Mouse (Mus musculus): ENCODE results near the gene Krt81. TPM values are rescaled to one million over a fixed set of nuclear protein-coding genes. Genes with fewer than 3 reads are reported as not detected.

Gene Krt81
- polyA plus RNA-seq, 1 experiment from 2014 or later, result not detected

GRCm38 (mm10) chr15:101436611-101437010 lies 26.9 kb downstream of the Krt81 start:
- whole genome bisulfite sequencing, result 91% methylated on average over 5 of the region's 7 CpGs

GRCm38 (mm10) chr15:101424914-101425313 lies 38.6 kb downstream of the Krt81 start:
- no peaks in the 10 kb centered on the region for H3K9me3 ChIP-seq (ENCODE audit: control insufficient read depth, low read length)
- no peak overlapping the region for H3K4me2 ChIP-seq (replicated peaks)
- H3K4me3 ChIP-seq (replicated peaks; ENCODE audit: low read length), result no peak overlapping the region
- DNase-seq (ENCODE audit: low spot score) (no peak), ATAC-seq (ENCODE audit: low FRiP score) (no peak)
- H3K36me3 ChIP-seq (replicated peaks; ENCODE audit: control insufficient read depth, insufficient read depth), result no peaks in the 10 kb centered on the region
- H3K9ac ChIP-seq, result no peak overlapping the region
- H3K27me3 ChIP-seq (ENCODE audit: control insufficient read depth, insufficient read depth, low read length), result no peaks in the 10 kb centered on the region
- no peaks in the 10 kb centered on the region for H3K4me1 ChIP-seq (replicated peaks; ENCODE audit: control insufficient read depth, insufficient read depth, low read length)
- no peak overlapping the region for H3K27ac ChIP-seq
- WGBS, result 32% methylated on average over 5 of the region's 5 CpGs

More at GRCm38 (mm10) chr15:101436611-101437010, 26.9 kb downstream of the Krt81 start:
- H3K9me3 ChIP-seq (ENCODE audit: control insufficient read depth, low read length), result no peaks in the 10 kb centered on the region
- H3K4me2 ChIP-seq (replicated peaks), result no peak overlapping the region
- no peaks in the 10 kb centered on the region for H3K36me3 ChIP-seq (replicated peaks; ENCODE audit: control insufficient read depth, insufficient read depth)
- ATAC-seq (ENCODE audit: low FRiP score) (no peak), DNase-seq (ENCODE audit: low spot score) (no peak)
- no peak overlapping the region for H3K4me3 ChIP-seq (replicated peaks; ENCODE audit: low read length)
- H3K27me3 ChIP-seq (ENCODE audit: control insufficient read depth, insufficient read depth, low read length), result peaks cover 30% of the 10 kb centered on the region
- H3K4me1 ChIP-seq (replicated peaks; ENCODE audit: control insufficient read depth, insufficient read depth, low read length), result 0 out of 2 replicates have a peak, but pooled peaks cover 5% of the 10 kb centered on the region
- no peak overlapping the region for H3K27ac ChIP-seq
- H3K9ac ChIP-seq, result no peak overlapping the region

- DNase-seq (ENCODE audit: low spot score) (no peak), ATAC-seq (ENCODE audit: low FRiP score) (no peak)
- Histone ChIP-seq H3K4me1 (replicated peaks; ENCODE audit: control insufficient read depth, insufficient read depth, low read length) (no peaks in the 10 kb centered on the region), H3K27ac (no peak overlapping the region), H3K4me3 (replicated peaks; ENCODE audit: low read length) (no peak overlapping the region), H3K9me3 (ENCODE audit: control insufficient read depth, low read length) (no peaks in the 10 kb centered on the region), H3K36me3 (replicated peaks; ENCODE audit: control insufficient read depth, insufficient read depth) (no peaks in the 10 kb centered on the region), H3K9ac (no peak overlapping the region), H3K27me3 (ENCODE audit: control insufficient read depth, insufficient read depth, low read length) (no peaks in the 10 kb centered on the region), H3K4me2 (replicated peaks) (no peak overlapping the region)
- 61% methylated on average over 5 of the region's 6 CpGs for WGBS
Observed at GRCm38 (mm10) chr15:101420903-101421302, 42.6 kb downstream of the Krt81 start.

GRCm38 (mm10) chr15:101418950-101419349 lies 44.6 kb downstream of the Krt81 start:
- no peaks in the 10 kb centered on the region for H3K36me3 ChIP-seq (replicated peaks; ENCODE audit: control insufficient read depth, insufficient read depth)
- no peak for DNase-seq (ENCODE audit: low spot score)
- no peaks in the 10 kb centered on the region for H3K9me3 ChIP-seq (ENCODE audit: control insufficient read depth, low read length)
- no peaks in the 10 kb centered on the region for H3K4me1 ChIP-seq (replicated peaks; ENCODE audit: control insufficient read depth, insufficient read depth, low read length)
- H3K27me3 ChIP-seq (ENCODE audit: control insufficient read depth, insufficient read depth, low read length), result 0 out of 2 replicates have a peak, but pooled peaks cover 1% of the 10 kb centered on the region
- H3K4me3 ChIP-seq (replicated peaks; ENCODE audit: low read length), result no peak overlapping the region
- H3K27ac ChIP-seq, result no peak overlapping the region
- H3K4me2 ChIP-seq (replicated peaks), result no peak overlapping the region
- WGBS, result 79% methylated on average over 4 of the region's 4 CpGs
- no peak for ATAC-seq (ENCODE audit: low FRiP score)
- no peak overlapping the region for H3K9ac ChIP-seq

- no peak overlapping the region for H3K9ac ChIP-seq
- no peaks in the 10 kb centered on the region for H3K9me3 ChIP-seq (ENCODE audit: control insufficient read depth, low read length)
- no peak overlapping the region for H3K4me2 ChIP-seq (replicated peaks)
- no peaks in the 10 kb centered on the region for H3K36me3 ChIP-seq (replicated peaks; ENCODE audit: control insufficient read depth, insufficient read depth)
- 51% methylated on average over 11 of the region's 11 CpGs for WGBS
- peaks cover 8% of the 10 kb centered on the region; the same call in 1 of the 2 replicates for H3K27me3 ChIP-seq (ENCODE audit: control insufficient read depth, insufficient read depth, low read length)
- ATAC-seq (ENCODE audit: low FRiP score) (no peak), DNase-seq (ENCODE audit: low spot score) (no peak)
- H3K27ac ChIP-seq, result no peak overlapping the region
- H3K4me3 ChIP-seq (replicated peaks; ENCODE audit: low read length), result no peak overlapping the region
- H3K4me1 ChIP-seq (replicated peaks; ENCODE audit: control insufficient read depth, insufficient read depth, low read length), result no peaks in the 10 kb centered on the region
Observed at GRCm38 (mm10) chr15:101414807-101415565, 48.6 kb downstream of the Krt81 start.

- Histone ChIP-seq H3K36me3 (replicated peaks; ENCODE audit: control insufficient read depth, insufficient read depth) (no peaks in the 10 kb centered on the region), H3K9me3 (ENCODE audit: control insufficient read depth, low read length) (no peaks in the 10 kb centered on the region), H3K9ac (no peak overlapping the region), H3K4me1 (replicated peaks; ENCODE audit: control insufficient read depth, insufficient read depth, low read length) (no peaks in the 10 kb centered on the region), H3K4me3 (replicated peaks; ENCODE audit: low read length) (no peak overlapping the region), H3K4me2 (replicated peaks) (no peak overlapping the region), H3K27ac (no peak overlapping the region), H3K27me3 (ENCODE audit: control insufficient read depth, insufficient read depth, low read length) (peaks cover 8% of the 10 kb centered on the region; the same call in 1 of the 2 replicates)
- DNase-seq (ENCODE audit: low spot score) (no peak), ATAC-seq (ENCODE audit: low FRiP score) (no peak)
- WGBS, result 64% methylated on average over 7 of the region's 7 CpGs
Observed at GRCm38 (mm10) chr15:101413916-101414635, 49.5 kb downstream of the Krt81 start.

GRCm38 (mm10) chr15:101412188-101412587 lies 51.4 kb downstream of the Krt81 start:
- H3K36me3 ChIP-seq (replicated peaks; ENCODE audit: control insufficient read depth, insufficient read depth), result no peaks in the 10 kb centered on the region
- no peak overlapping the region for H3K4me3 ChIP-seq (replicated peaks; ENCODE audit: low read length)
- H3K9ac ChIP-seq, result no peak overlapping the region
- no peak for DNase-seq (ENCODE audit: low spot score)
- H3K4me2 ChIP-seq (replicated peaks), result no peak overlapping the region
- H3K4me1 ChIP-seq (replicated peaks; ENCODE audit: control insufficient read depth, insufficient read depth, low read length), result no peaks in the 10 kb centered on the region
- no peak for ATAC-seq (ENCODE audit: low FRiP score)
- no peaks in the 10 kb centered on the region for H3K9me3 ChIP-seq (ENCODE audit: control insufficient read depth, low read length)
- peaks cover 8% of the 10 kb centered on the region; the same call in 1 of the 2 replicates for H3K27me3 ChIP-seq (ENCODE audit: control insufficient read depth, insufficient read depth, low read length)
- no peak overlapping the region for H3K27ac ChIP-seq
- 26% methylated on average over 31 of the region's 31 CpGs for WGBS

- 41% methylated on average over 2 of the region's 2 CpGs for WGBS
- no peak for ATAC-seq (ENCODE audit: low FRiP score)
Observed at GRCm38 (mm10) chr15:101410775-101411174, 52.8 kb downstream of the Krt81 start, which contains the start of gene Krt7. Krt7 (plus strand) TSS chr15:101411043.

More at GRCm38 (mm10) chr15:101410775-101411174, 52.8 kb downstream of the Krt81 start, which contains the start of gene Krt7:
- Histone ChIP-seq H3K9me3 (ENCODE audit: control insufficient read depth, low read length) (no peaks in the 10 kb centered on the region), H3K4me1 (replicated peaks; ENCODE audit: control insufficient read depth, insufficient read depth, low read length) (no peaks in the 10 kb centered on the region), H3K27me3 (ENCODE audit: control insufficient read depth, insufficient read depth, low read length) (peaks cover 8% of the 10 kb centered on the region; the same call in 1 of the 2 replicates), H3K4me3 (replicated peaks; ENCODE audit: low read length) (no peak within 1 kb of the TSS), H3K27ac (no peak within 1 kb of the TSS), H3K4me2 (replicated peaks) (no peak within 1 kb of the TSS), H3K9ac (no peak within 1 kb of the TSS), H3K36me3 (replicated peaks; ENCODE audit: control insufficient read depth, insufficient read depth) (no peaks in the 10 kb centered on the region)
- DNase-seq (ENCODE audit: low spot score), result no peak
